Mouse (Mus musculus) left cerebral cortex, postnatal 36 days (tissue): ENCODE results near the gene Kifc5b. TPM values are rescaled to one million over a fixed set of nuclear protein-coding genes. Genes with fewer than 3 reads are reported as not detected.

Experiments
- microRNA-seq: library from miRNA; unstranded; fragments of <30 nt; microRNA quantifications from one replicate; pipeline ENCODE4 v1.2.0, GENCODE M21; 2022
- total RNA-seq, 2 experiments: library from RNA; stranded (reverse); gene quantifications; 2 replicates each; pipeline ENCODE4 v1.2.3; 2021

Gene Kifc5b
- total RNA-seq, 2 experiments from 2014 or later: 1.9 to 4.2 TPM

Small RNA genes within 50 kb of the gene (microRNA-seq; reads per million reads assigned to microRNA genes)
- gene Gm27775: not detected
- gene Mir3083: 37.8 reads per million, percentile 47 among the genes with 10 or more reads in this experiment
- 2.8 reads per million, percentile 5 among the genes with 10 or more reads in this experiment for gene Mir6968

Other genes starting within 250 kb of the Kifc5b start
- gene Crebrf, start 201.4 kb upstream of the Kifc5b start, total RNA-seq: 100 to 1,000 TPM; 117 to 118 TPM
- 10 to 100 TPM; 33.9 to 34.8 TPM for gene Bnip1, start 136.0 kb upstream of the Kifc5b start, total RNA-seq
- not detected for gene Nkx2-5, start 72.1 kb upstream of the Kifc5b start, total RNA-seq
- gene Phf1, start 16.0 kb downstream of the Kifc5b start, total RNA-seq: 10 to 100 TPM; 28.9 to 30.8 TPM
- 100 to 1,000 TPM in 1 of 2 experiments, 10 to 100 TPM in 1; 99.1 to 111 TPM for gene Cuta, start 22.5 kb downstream of the Kifc5b start, total RNA-seq
- 100 to 1,000 TPM; 419 to 475 TPM for gene Syngap1, start 24.2 kb downstream of the Kifc5b start, total RNA-seq
- 10 to 100 TPM; 14.9 to 16.7 TPM for gene Zbtb9, start 56.1 kb downstream of the Kifc5b start, total RNA-seq
- 10 to 100 TPM; 13.9 to 16.5 TPM for gene Bak1, start 111.9 kb downstream of the Kifc5b start, total RNA-seq
- 1 to 10 TPM; 2.0 to 3.4 TPM for gene Itpr3, start 140.2 kb downstream of the Kifc5b start, total RNA-seq
- gene Uqcc2, start 216.8 kb downstream of the Kifc5b start, total RNA-seq: 100 to 1,000 TPM; 230 to 254 TPM